Mouse (Mus musculus) G1E (cell line): ENCODE measurements around the gene Tmbim7.

ENCODE experiments used
- CTCF ChIP-seq: IDR thresholded peaks from 2 replicates; pipeline ENCODE4 v1.5.1; 2012; ENCODE audit warnings: low read depth, low read length, inconsistent platforms, mixed read lengths
- GATA1 ChIP-seq: IDR thresholded peaks from 2 replicates; pipeline ENCODE4 v1.6.1; 2012; ENCODE audit warnings: borderline replicate concordance, low read length, inconsistent platforms, mixed read lengths
- GATA2 ChIP-seq: IDR thresholded peaks from 2 replicates; pipeline ENCODE4 v1.6.1; 2012; ENCODE audit warnings: low read depth, low read length, inconsistent platforms, borderline replicate concordance
- TAL1 ChIP-seq: conservative IDR thresholded peaks from 2 replicates; pipeline ENCODE4 v1.6.1; 2012; ENCODE audit warnings: low read depth, low read length, inconsistent platforms, mixed read lengths

DNA sequence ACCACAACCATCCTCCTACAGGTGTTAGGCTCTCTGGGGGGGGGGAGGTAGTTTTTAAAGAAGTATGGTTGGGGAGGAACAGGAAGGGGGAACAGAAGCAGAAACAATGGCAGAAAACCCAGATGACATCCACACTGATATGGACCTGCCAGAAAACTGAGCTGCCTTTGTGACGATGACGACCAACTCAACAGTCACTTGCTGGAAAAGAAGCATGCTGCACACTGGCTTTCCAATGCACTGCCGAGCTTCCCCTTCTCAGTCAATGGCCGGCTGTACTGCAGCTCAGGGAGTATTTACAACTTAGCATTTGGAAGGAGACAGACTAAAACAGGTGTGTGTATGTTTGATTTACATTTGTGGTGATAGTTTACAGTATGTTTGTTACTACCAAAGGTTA is 44.2 kb downstream of the Tmbim7 start:
- TF ChIP-seq CTCF (no peak), GATA1 (no peak), GATA2 (no peak), TAL1 (no peak)
